Mouse (Mus musculus) c-Kit-negative CD71-positive TER-119-positive erythroid progenitor cells, embryonic 14.5 days (primary cell): ENCODE measurements at regions not wholly inside any gene's neighbourhood (a gene's known extent, or its start where the extent isn't known, plus 50 kb on each side); places are given as distances from the start of the nearest gene placed in this dataset.

Source experiments
- DNase-seq: peaks from one replicate; pipeline ENCODE4 v3.0.0-alpha.2; 2013; ENCODE audit warnings: low read depth, low spot score

DNA sequence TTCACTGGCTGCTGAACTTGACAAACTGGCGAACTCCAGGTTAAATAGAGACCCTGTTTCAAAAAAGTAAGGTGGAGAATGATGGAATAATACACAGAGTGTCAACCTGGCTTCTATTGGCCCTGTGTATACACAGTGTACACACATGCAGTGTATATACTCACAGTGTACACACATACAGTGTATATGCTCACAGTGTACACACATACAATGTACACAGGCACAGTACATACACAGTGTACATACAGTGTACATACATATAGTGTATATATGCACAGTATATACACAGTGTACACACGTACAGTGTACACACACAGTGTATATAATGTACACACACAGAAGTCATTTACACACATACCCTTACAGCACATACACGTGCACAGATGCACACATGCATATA is 52.4 kb upstream of the Aldh1b1 start:
- no peak for DNase-seq

DNA sequence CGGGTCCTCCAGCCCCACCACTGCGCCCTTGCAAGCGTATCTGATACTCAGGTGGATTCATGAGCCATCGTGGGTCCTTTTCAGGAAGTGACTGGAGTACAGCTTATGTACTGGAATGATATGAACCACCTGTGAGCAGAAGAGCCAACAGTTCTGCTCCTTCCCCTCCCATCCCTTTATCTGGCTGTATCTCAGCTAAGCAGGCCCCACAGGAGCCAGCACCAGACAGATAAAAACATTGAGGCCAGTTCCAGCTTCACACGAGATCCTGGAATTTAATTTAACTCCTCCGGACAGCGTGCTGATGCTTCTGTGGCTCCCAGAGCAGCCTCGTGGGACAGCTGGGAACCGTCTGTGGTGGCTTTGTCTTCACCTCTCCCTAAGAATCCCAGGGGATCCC is 53.1 kb upstream of the Aldh1b1 start:
- peak; percentile 4 for DNase-seq

DNA sequence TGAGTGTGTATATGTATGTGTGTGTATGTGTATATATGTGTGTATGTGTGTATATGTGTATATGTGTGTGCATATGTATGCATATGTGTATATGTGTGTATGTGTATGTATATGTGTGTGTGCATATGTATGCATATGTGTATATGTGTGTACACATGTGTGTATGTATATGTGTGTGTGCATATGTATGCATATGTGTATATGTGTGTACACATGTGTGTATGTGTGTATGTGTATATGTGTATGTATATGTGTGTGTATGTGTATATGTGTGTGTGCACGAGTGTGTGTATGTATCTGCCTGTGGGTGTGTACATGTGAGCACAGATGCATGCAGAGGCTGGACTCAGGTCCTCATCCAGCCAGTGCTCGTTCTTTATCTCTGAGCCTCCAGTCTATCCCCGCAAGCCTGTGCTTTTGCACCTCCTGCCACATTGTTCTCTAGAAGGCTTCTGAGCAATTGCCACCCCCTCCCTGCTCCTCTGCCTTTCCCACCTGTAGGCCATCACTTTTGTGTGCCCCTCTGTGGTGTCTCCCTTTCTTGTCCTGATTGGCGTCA is 53.9 kb upstream of the Aldh1b1 start:
- no peak for DNase-seq

DNA sequence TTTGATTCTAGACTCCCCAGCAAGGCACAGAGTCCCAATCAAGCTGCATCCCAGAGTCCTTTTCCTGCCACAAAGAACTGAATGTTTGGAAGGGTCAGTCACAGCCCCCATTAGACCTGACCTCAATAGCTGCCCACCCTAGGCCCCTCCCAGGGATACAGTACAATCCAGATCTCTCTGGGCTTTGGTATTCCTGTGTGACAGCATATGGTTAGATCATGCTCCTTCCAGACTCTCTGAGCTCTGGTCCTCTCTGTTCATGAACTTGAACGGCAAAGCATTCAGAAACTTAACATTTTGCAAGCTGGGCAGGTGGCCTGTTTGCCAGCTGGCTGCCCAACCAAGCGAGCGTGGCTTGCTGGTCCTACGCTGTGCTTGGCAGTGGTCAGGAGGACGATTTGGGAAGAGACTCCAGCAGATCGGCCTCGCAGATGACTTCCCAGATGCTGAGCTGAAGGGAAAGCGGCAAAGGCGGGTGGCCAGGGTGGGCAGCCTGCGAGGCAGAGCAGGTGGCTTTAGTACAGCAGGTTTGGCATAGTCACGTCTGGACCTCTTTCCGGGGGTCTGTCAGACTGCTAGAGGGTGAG is 58.0 kb upstream of the Aldh1b1 start:
- DNase-seq, result no peak

DNA sequence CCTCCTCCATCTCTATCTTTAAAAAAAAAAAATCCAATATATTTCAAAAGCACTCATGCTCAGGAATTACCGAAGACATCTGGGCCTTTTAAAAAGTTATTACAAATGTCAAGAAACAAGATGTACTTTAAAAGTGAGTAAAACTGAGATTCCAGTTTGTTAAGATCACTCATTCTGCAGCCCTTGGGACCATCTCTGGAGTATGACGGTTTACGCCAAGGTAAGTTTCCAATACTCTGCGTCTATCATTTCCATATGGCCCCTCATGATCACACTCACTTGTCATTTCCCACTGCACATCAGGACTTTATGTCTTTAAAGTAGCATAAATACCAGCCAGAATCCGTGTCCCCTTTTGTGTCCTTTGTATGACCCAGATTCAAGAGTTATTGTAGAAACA is 58.5 kb upstream of the Aldh1b1 start:
- DNase-seq, result no peak

DNA sequence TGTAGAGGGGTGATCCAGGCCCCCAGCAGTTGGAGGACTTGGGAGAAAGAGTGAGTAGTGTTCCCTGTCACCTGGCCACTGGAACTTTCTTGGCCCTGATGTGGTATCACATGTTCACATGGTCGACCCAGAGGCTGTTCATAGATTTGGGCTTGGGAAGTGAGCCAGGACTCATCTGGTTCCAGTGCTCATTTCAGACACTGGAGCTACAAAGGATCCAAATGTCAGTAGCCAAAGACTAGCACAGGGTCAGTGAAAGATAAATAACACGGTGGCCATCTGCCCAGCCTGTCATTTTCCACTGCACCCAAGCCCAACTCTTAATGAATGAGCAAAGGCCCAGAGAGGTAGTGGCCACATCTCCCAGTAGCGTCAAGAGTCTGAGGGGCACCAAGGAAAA is 59.1 kb upstream of the Aldh1b1 start:
- no peak for DNase-seq

DNA sequence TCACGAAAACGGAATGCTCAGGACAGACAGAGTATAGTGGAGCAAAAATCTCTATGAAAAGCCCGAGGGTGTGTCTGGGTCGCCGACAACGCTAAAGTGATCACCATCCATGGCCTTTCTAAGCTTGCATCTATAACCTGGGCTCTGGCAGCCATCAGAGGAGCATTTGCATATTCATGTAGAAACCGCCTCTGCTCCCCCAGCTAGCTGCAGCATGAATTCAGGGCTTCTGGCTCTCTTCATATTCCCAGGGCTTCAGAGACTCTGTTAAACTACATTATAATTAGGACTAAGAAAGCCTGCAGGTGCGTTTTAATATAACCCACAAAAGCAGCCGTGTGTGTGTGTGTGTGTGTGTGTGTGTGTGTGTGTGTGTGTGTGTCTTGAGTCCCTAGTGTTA is 59.7 kb upstream of the Aldh1b1 start:
- no peak for DNase-seq

DNA sequence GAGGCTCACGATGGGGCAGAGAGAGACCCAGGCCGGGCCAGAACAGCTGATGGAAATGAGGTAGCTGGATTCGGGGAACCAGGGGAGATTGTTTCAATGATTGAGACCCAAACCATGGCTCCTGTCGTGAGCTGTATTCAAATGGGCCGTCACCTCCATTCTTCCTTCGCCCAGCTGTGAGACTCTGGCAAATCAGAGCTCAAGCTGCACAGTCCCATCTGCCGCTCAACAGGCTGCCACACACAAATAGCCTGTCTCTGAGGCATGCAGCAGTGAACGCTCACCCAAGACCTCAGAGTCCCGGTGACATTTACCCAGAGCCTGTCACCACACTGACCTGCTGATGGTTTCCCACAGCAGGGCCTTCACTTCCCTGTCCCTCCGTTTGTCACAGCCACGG is 60.1 kb upstream of the Aldh1b1 start:
- DNase-seq, result no peak

DNA sequence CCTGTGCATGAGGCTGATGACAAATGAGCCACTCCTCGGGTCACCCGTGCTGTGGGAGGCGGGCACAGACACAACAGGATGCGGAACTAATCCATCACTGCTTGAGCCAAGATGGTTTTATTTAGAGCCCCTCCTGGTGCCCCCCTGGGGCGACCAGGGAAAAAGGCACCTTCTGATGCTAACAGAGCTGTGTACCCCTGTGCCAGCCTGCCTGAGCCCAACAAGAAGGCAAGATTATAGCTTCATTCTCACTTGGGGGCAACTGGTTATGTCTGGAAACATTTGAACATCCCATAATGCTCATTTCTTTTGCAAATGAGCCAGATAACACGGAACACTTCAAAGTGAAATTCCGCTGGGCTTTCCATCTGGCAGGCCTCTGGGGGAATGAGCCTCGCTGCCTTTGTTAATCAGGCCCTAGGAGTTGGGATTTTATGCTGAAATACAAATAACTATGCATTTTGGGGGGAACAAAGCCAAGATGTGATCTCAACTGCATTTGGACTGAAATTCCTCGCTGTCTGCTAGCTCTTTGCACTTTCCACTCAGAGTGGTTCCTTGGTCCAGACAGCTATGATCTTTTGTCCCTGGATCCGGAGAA is 62.5 kb upstream of the Aldh1b1 start:
- DNase-seq, result no peak

DNA sequence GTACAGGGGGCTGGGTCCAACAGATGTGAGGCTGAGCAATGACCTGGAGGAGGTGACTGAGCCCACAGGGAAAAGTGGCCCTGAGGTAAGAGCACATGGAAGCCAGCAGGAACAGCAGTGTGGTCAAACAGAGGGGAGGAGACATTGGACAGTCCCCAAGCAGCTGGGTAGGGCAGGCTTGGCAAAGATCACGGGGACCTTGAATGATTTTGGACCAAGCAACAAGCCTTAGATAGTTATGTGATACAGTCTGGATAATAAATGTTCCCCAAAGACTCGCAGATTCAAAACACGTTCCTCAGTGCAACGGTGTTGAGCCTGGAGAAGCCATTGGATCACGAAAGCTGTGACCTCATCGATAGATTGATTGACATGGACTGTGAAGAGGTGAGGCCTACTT is 64.8 kb upstream of the Aldh1b1 start:
- DNase-seq, result no peak

DNA sequence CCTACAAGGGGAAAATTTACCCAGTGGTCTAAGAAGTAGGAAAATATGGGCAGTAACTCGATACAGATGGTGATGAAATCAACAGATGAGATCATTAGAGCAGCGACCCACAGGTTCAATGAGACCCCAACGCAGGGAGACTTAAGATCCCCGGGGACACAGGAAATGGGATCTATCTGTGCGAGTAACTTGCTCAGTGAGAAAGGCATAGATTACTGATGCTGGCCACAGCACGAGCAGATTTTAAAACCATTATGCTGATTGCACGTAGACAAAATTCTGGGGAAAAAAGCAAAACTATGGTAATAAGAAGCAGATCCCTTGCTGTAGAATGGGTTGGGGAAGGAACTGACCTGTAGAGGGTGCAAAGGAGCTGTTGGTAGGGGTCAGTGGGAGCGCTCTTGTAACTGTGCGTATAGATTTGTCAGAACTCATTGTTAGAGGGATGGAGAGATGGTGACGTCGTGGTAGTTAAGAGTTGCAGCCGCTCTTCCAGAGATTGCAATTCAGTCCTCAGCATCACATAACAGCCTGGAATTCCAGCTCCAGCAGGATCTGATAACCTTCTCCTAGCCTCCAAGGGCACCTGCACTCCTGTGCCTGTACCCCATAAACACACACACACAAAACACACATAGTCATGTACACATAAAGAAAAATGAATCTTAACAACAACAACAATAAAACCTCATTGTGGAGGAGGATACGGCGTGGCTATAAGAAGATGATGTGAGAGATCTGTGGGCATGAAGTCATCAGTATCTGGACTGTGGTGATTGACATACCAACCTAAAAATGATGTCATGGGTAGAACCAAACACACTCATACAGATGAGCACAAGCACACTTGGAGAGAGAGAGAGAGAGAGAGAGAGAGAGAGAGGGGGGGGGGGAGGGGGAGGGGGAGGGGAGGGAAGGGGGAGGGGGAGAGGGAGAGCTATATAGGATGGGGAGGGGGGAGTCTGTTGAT is 67.7 kb upstream of the Aldh1b1 start:
- DNase-seq, result no peak

DNA sequence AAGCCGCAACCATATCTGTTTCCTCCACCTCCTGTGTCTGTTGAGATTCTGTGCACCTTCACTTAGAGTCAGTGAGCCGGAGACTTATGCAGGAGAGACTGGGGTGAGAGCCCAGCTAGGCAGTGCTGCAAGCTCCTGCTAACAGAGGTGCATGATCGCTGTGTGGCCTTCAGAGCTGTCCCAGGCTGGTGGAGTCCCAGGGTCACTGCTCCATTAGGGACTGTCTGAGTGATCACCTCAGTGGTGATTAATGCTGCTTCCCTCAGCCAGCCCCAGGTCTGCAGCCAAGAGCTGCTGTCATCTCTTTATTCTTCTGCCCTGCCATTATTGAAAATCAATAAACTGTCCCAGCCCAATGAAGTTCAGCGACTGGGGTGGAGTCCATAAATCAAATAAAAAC is 69.0 kb upstream of the Aldh1b1 start:
- no peak for DNase-seq

DNA sequence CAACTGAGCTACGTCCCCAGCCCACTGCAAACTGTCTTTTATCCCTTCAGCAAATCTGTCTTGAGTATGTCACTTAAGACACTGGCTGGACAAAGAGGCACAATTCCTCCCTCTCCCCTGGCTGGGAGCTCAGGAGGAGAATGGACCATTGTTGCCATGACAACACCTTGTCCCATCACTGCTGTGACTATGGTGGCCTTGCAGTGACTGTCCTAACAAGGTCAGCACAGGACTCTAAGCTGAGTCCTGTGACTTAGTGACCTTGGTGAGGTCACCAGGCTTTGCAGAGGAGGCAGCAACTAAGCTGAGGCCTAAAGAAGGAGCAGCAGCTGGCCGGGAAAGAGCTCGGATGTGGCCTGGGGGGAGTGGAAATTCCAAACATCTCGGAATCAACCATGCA is 70.0 kb upstream of the Aldh1b1 start:
- no peak for DNase-seq

DNA sequence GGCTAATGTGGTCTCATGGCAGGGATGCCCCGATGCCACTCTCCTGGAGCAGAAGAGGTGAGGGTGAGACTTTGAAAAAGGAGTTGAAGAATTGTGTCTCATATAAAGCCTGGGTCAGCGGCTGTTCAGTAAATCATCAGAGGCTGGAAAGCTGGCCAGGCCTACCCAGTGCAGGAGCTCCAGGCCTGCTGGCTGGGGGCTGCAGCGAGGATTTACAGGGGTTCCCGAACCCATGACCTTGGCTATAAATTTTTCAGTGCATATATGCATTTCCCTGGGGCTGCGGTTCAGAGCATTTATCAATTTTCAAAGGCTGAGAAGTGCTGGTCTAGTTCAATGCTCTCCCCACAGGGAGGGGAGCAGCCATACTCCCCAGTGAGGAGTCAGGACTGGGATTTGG is 70.9 kb upstream of the Aldh1b1 start:
- no peak for DNase-seq

DNA sequence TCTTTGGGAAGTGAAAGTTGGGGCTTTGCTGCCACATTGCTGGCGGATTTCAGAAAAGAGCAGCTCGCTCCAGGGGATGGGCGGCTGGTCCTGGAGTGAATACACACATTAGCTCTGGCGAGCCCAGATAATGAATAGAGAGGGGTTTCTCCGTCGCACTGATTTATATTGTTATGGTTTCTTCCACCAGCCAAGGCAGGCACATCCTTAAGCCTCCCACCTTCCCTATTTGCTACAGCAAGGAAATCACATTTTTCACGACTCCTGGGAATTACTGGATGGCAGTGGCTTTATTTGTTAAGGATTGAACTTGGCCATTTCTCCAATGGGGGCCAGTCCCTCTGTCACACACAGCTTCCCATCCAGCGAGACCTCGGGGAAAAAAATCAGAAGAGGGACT is 71.3 kb upstream of the Aldh1b1 start:
- DNase-seq, result no peak

DNA sequence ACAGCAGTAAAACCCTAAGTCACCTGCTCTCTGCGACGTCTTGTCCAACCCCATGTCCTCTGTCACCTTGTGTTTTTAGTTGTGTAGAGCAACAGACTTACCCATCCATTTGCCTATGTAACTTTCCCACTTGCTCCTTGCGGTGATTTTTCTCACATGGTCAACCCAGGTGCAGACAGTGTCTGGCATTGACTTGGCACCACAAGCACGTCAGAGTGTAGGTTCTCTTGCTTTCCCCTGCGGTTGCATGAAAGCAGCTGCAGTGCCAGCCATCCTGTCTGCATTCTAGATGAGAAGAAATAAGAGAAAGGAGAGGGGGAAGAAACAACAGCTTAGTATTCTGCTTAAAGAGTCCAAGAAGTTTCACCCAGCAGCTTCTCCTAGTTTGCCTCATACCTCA is 72.0 kb upstream of the Aldh1b1 start:
- no peak for DNase-seq

DNA sequence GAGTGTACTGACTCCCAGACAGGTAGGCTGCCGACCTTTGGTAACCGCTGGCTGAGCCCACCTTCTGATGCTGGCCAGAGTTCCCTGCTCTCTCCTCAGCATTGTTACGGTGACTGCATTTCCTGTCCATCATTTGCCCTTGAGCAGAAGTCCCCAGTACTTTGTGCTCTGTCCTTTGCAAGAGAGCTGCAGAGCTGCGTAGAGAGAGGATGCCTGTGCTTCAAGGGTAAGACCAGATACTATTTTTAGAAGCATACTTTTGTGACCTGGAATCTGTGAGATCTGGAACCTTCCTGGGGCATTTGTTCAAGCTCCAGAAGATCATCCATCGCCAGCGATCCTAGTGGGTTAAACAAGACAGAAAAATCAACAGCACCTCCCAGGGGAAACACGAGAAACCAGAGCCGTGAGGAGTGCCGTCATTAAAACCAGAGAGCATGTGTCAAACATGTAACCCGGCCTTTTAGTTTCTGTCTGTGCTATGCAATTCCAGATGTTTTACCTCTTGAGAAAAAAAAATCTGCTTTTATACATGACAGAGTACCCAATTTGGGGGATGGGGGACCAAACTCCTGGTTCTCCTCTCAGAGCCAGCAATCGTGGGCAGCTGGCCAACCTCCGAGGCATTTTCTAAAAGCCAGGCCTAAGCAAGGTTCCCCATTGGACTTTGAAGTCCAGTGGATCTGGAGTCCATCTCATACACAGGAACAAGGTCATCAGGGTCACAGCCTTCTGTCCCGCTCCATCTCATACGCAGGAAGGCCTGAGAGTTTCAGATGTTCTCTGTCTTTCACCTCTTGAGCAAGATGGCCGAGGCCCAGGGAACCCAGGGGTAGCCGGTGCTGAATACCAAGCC is 73.5 kb upstream of the Aldh1b1 start:
- no peak for DNase-seq

DNA sequence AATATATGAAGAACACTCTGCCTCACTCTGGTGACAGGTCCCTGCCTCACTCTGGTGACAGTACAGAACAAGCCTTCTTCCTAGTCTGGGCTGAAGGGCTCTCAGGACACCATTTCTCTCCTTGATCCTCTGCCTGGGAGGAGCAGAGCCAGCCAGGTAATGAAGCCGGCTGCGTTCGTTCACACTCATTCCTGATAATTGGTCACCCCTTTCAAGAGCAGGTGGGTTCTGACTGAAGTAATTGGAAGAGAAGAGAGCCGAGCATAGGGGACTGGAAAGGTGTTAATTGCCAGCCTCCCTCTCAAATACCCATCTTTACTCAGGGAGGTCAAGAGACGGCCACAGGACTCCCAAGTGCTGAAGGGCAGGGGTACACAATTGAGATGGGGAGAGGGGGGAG is 78.5 kb upstream of the Aldh1b1 start:
- no peak for DNase-seq

DNA sequence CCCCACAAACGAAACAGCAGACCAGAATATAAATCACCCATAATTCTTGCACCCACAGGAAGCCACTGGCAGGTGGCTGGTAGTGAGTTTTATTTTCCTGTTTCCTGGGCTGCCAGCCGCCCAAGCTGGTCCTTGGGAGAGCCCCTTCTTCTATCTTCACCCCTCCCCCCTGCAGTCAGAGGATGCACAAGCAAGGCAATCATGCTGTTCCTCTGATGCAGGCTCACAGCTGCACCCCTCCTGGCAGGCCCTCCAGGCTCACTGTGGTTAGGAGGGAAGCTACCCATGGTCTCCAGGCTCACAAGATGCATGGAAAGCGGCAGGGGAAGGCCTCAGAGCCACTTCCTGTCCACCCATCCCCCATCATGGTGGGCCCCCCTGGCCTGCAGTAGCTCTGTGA is 79.3 kb upstream of the Aldh1b1 start:
- no peak for DNase-seq

DNA sequence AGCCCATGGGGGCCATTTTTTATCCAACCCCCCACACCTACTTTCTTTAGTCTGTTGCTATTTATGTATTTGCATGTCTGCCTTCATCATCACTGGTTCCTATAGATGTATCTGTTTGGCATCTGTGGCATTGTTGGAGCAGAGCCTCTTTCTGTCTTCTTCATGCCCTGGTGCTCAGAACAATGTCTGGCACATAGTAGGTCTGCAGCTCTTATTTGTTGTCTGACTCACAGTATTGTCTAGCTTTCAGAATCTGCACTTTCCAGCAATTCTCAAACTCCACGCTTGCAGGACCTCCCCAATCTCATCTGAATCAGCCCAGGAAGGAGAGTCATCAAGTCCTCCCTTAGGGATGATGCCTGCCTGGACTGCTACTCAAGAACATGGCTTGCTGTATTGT is 82.9 kb upstream of the Aldh1b1 start:
- no peak for DNase-seq

DNA sequence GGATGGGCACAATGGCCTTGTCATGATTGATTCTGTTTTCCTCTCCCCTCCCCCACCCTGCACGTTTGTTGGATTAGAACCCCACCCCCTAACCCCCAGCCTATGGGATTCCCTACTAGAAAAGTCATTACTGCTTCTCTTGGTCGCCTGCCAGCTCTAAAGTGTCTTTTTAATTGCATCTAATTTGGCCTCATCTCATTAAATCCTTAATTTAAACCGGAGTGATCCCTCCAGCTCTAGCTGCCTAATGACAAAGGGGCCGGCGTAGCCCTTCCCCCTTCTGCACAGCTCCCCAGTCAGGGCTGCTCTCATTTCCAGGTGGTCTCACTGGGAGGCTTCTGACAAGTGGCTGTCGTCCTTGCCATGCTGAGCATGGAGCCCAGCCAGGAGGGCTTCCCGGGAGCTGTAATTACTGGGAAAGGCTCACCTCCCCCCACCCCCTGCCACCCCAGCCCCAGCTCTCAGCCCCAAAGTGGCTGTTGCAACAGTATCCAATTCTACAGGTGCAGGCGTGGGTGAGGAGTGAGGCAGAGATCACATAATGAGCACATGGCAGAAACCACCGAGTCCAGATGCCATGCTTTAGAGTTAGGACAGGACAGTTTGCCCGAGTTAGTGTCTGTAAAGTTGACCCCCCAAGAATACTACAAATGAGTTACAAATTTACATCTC is 84.8 kb upstream of the Aldh1b1 start:
- DNase-seq, result no peak
